Mouse (Mus musculus): ENCODE measurements around the gene Armc10. TPM values are rescaled to one million over a fixed set of nuclear protein-coding genes. Genes with fewer than 3 reads are reported as not detected.
A peak's percentile ranks its signal among the peaks of the same experiment; 100 is the strongest.
"Not testable (repeated sequence)": the region's sequence is repeated elsewhere in the genome, so short reads cannot be mapped to it uniquely, and the experiment has no call there.

The Armc10 gene
- 15.0 and 15.6 TPM in 2 replicates for polyA plus RNA-seq (2015; fragmentation: Nextera tagmentation; extraction: Ambion mirVana)

DNA sequence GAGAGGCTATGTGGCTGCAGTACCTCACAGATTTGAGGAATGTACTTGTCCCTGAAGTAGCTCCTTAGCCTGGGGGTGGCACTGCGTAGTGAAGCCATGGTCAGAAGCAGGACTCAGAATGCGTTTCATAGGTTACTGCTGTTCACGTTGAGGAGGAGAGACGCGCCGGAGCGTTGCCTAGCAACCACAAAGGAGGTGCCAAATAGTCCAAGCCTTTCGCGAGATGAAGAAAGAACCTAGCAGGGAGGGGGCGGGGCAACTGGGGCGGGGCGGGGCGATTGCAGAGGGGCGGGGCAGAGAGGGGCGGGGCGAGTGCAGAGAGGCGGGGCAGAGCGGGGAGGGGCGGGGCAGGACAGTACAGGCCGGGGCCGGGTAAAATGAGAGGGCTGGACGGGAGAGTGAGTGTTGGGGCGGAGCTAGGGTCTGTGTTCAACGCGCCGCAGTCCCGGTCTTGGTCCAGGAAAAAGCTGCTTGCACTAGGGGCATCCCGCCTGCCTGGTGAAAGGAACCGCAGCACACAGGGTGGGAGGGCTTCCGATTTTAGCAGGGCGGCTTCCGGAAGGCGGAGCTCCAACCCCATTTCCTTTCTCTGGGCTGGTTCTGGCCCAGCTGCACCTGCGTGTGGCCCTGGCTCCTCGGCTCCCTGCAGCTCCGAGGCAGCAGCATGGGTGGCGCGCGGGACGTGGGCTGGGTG lies at the start of gene Armc10, which contains the start of gene Fbxl13:
Armc10 (plus strand) TSS at position 375 of the 694 bp plus-strand sequence.
Fbxl13 (minus strand) TSS at position 196 of the 694 bp plus-strand sequence.
- peak; percentile 39 for TF ChIP-seq CTCF (IDR thresholded peaks at IDR 0.05; ENCODE audit: low read depth)
- H3K4me2 ChIP-seq (replicated peaks; ENCODE audit: low read depth): peak within 1 kb of the TSS; percentile 83
- no peaks in the 10 kb centered on the region for H3K9me3 ChIP-seq (ENCODE audit: control insufficient read depth)
- peak within 1 kb of the TSS; percentile 80 for H3K4me3 ChIP-seq (ENCODE audit: low read depth, low read length)
- H3K36me3 ChIP-seq (ENCODE audit: control insufficient read depth, insufficient read depth): peaks cover 19% of the 10 kb centered on the region
- no peaks in the 10 kb centered on the region for H3K27me3 ChIP-seq (replicated peaks; ENCODE audit: control insufficient read depth, insufficient read depth, low read length)
- peak within 1 kb of the TSS; percentile 82 for H3K27ac ChIP-seq (ENCODE audit: low read depth, low read length)
- H3K9ac ChIP-seq (ENCODE audit: low read depth, low read length): peak within 1 kb of the TSS; percentile 69
- WGBS: under 1% methylated on average over 39 of the region's 40 CpGs
- no peaks in the 10 kb centered on the region for H3K4me1 ChIP-seq (replicated peaks; ENCODE audit: control insufficient read depth, insufficient read depth, low read length)
- peak; percentile 98 for ATAC-seq

DNA sequence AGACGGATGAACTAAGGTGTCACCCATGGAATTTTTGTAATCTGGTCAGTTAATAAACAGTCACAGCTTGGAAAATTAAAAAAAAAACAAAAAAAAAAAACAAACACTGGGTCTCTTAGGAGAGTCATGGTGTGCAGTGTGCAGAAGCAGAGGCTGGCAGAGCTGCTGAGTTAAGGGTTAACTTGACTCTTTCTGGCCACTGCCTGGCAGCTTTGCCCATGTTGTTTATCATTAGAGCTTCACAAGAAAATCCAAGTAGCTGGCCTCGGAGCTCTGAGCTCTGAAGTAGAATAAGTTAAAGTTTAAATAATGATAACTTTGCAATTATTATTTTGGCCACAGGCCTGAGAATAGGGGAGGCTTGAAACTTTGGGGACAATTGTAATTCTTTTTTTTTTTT lies 46.1 kb upstream of the Armc10 start:
- not testable (repeated sequence) for H3K4me2 ChIP-seq (replicated peaks; ENCODE audit: low read depth); ATAC-seq
- 64% methylated on average over 2 of the region's 2 CpGs for WGBS

DNA sequence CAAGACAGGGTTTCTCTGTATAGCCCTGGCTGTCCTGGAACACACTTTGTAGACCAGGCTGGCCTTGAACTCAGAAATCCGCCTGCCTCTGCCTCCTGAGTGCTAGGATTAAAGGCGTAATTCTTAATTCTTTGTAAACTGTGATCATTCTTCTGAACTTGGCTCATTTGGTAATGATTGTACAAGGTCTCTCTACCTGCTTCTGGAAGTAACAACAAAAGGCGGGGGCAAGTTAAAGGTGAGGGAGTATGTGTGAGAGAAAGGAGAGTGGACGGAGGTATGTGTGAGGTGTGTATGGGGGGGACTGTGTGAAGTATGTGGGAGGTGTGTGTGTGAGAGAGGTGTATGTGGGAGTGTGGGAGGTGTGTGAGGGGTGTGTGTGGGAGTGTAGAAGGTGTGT lies 45.7 kb upstream of the Armc10 start:
- 94% methylated on average over 4 of the region's 4 CpGs for WGBS
- H3K4me1 ChIP-seq (replicated peaks; ENCODE audit: control insufficient read depth, insufficient read depth, low read length): no peaks in the 10 kb centered on the region
- H3K27me3 ChIP-seq (replicated peaks; ENCODE audit: control insufficient read depth, insufficient read depth, low read length): no peaks in the 10 kb centered on the region
- H3K9ac ChIP-seq (ENCODE audit: low read depth, low read length): no peak overlapping the region
- no peaks in the 10 kb centered on the region for H3K9me3 ChIP-seq (ENCODE audit: control insufficient read depth)
- H3K36me3 ChIP-seq (ENCODE audit: control insufficient read depth, insufficient read depth): no peaks in the 10 kb centered on the region
- H3K27ac ChIP-seq (ENCODE audit: low read depth, low read length): no peak overlapping the region
- no peak for TF ChIP-seq CTCF (IDR thresholded peaks at IDR 0.05; ENCODE audit: low read depth)
- ATAC-seq: no peak
- no peak overlapping the region for H3K4me3 ChIP-seq (ENCODE audit: low read depth, low read length)
- no peak overlapping the region for H3K4me2 ChIP-seq (replicated peaks; ENCODE audit: low read depth)

More for the DNA sequence above, 46.1 kb upstream of the Armc10 start:
- not testable (repeated sequence) for H3K36me3 ChIP-seq (ENCODE audit: control insufficient read depth, insufficient read depth); H3K9me3 ChIP-seq (ENCODE audit: control insufficient read depth); H3K4me1 ChIP-seq (replicated peaks; ENCODE audit: control insufficient read depth, insufficient read depth, low read length); H3K4me3 ChIP-seq (ENCODE audit: low read depth, low read length); H3K9ac ChIP-seq (ENCODE audit: low read depth, low read length); H3K27ac ChIP-seq (ENCODE audit: low read depth, low read length); H3K27me3 ChIP-seq (replicated peaks; ENCODE audit: control insufficient read depth, insufficient read depth, low read length)

DNA sequence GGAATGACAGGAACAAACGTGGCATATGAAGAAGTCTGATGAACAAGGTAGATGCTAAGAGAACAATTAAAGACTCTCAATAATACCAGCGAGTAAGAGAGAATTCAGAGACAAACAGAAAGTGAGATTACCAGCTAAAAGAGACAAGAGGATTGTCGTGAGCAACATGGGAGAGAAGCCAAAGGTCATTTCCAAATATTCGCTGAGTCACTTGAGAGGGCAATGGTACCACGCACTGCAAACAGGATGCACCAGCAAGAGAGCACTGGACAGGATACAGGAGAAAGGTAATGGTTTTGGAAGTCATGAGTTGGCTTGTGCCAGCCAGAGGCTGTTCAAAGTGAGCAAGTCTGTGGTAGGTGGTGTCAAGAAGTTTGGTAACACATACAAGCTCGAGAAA lies 39.7 kb upstream of the Armc10 start:
- Histone ChIP-seq H3K9ac (ENCODE audit: low read depth, low read length) (no peak overlapping the region), H3K4me3 (ENCODE audit: low read depth, low read length) (no peak overlapping the region), H3K9me3 (ENCODE audit: control insufficient read depth) (no peaks in the 10 kb centered on the region), H3K27ac (ENCODE audit: low read depth, low read length) (no peak overlapping the region), H3K36me3 (ENCODE audit: control insufficient read depth, insufficient read depth) (no peaks in the 10 kb centered on the region), H3K27me3 (replicated peaks; ENCODE audit: control insufficient read depth, insufficient read depth, low read length) (no peaks in the 10 kb centered on the region), H3K4me1 (replicated peaks; ENCODE audit: control insufficient read depth, insufficient read depth, low read length) (no peaks in the 10 kb centered on the region), H3K4me2 (replicated peaks; ENCODE audit: low read depth) (no peak overlapping the region)
- no peak for TF ChIP-seq CTCF (IDR thresholded peaks at IDR 0.05; ENCODE audit: low read depth)
- WGBS: 58% methylated on average over 6 of the region's 6 CpGs
- no peak for ATAC-seq

DNA sequence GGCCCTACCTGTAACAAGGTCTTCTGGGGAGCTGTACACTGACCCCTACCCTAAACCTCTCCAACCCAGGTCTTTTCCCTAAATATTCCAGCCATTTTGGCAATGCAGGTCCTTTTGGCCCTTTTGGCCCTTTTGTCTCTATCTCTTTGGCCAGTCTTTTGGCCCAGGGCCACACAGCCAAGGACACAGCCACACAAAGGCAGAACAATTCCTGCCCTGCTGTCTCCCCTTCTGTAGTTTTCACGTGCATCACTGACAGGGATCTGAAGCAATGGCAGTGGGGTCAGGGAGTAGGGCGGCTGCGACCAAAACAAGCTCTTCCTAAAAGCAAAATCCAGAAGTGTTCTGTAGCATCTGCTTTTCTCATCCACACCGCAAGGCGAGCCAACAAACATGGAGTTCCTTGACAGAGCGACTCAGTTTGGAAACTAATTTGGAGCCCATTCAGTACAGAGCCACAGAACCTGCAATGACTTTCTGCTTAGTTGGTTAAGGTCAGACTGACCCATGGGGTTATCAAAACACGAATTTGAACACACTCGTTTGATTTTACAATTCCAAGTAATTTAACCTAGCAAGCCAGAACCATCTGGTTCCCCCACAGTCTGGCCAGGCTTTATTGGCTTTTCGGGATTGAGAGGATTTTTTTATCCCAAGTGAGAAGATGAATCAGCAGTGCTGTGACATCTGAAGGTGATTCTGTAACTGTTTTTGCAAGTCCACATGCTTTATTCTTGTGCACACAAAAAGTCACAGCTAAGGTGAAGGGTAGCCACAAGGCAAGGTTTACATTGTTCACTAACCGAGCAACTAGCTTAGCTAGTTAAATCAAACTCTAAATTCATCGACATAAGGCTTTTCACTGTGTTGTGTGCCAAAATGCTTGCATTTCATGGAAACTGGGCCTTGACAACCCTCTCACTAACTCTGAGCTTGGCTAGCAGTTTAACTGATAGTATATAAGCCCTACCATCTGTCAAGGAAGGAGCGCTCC lies 37.0 kb upstream of the Armc10 start:
- WGBS: 74% methylated on average over 12 of the region's 12 CpGs
- H3K9me3 ChIP-seq (ENCODE audit: control insufficient read depth): no peaks in the 10 kb centered on the region
- no peak overlapping the region for H3K4me3 ChIP-seq (ENCODE audit: low read depth, low read length)
- H3K4me2 ChIP-seq (replicated peaks; ENCODE audit: low read depth): no peak overlapping the region
- H3K27ac ChIP-seq (ENCODE audit: low read depth, low read length): no peak overlapping the region
- no peak for TF ChIP-seq CTCF (IDR thresholded peaks at IDR 0.05; ENCODE audit: low read depth)
- no peaks in the 10 kb centered on the region for H3K36me3 ChIP-seq (ENCODE audit: control insufficient read depth, insufficient read depth)
- no peaks in the 10 kb centered on the region for H3K4me1 ChIP-seq (replicated peaks; ENCODE audit: control insufficient read depth, insufficient read depth, low read length)
- no peak for ATAC-seq
- no peak overlapping the region for H3K9ac ChIP-seq (ENCODE audit: low read depth, low read length)
- H3K27me3 ChIP-seq (replicated peaks; ENCODE audit: control insufficient read depth, insufficient read depth, low read length): no peaks in the 10 kb centered on the region

DNA sequence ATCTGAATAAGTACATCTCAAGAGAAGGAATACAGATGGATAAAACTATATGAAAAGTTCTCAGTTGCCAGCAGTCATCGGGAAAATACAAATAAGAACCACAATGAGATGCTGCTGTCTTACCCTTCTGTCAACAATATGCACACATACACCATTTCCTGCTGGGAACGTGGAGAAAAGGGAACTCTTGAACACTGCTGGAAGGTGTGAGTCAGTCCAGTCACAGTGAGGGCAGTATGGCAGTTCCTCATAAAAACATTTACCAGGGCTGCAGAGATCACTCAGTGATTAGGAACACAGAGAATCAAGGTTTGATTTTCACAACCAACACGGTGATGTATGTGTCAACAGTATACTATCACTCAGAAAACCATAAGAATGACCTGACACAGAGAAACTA lies 34.6 kb upstream of the Armc10 start:
- 56% methylated on average over 3 of the region's 3 CpGs for WGBS
- TF ChIP-seq CTCF (IDR thresholded peaks at IDR 0.05; ENCODE audit: low read depth): no peak
- ATAC-seq: no peak

DNA sequence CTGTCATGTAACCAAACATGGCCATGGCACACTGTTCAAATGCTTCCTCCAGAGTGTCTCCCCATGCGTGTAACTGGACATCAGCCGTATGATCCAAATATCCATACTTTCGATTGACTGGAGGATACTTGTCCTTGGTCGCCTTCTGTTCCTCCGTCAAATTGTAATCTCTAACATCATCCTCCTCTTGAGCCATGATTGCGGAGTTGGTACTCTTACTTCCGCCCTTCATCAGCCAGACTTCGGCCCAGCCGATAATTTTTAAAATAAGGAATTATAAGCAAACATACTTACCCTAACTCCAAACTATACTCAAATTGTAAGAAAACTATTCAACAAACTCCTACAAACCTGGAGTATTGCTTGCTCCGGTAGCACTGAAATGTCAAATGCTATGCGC lies 31.3 kb upstream of the Armc10 start:
- not testable (repeated sequence) for H3K4me2 ChIP-seq (replicated peaks; ENCODE audit: low read depth); H3K27ac ChIP-seq (ENCODE audit: low read depth, low read length); H3K4me3 ChIP-seq (ENCODE audit: low read depth, low read length); H3K9me3 ChIP-seq (ENCODE audit: control insufficient read depth); H3K4me1 ChIP-seq (replicated peaks; ENCODE audit: control insufficient read depth, insufficient read depth, low read length); ATAC-seq; H3K27me3 ChIP-seq (replicated peaks; ENCODE audit: control insufficient read depth, insufficient read depth, low read length); H3K36me3 ChIP-seq (ENCODE audit: control insufficient read depth, insufficient read depth); H3K9ac ChIP-seq (ENCODE audit: low read depth, low read length)
- WGBS: 95% methylated on average over 11 of the region's 11 CpGs

More for the DNA sequence above, 34.6 kb upstream of the Armc10 start:
- Histone ChIP-seq H3K27ac (ENCODE audit: low read depth, low read length) (no peak overlapping the region), H3K4me3 (ENCODE audit: low read depth, low read length) (no peak overlapping the region), H3K4me2 (replicated peaks; ENCODE audit: low read depth) (no peak overlapping the region), H3K9me3 (ENCODE audit: control insufficient read depth) (no peaks in the 10 kb centered on the region), H3K9ac (ENCODE audit: low read depth, low read length) (no peak overlapping the region), H3K4me1 (replicated peaks; ENCODE audit: control insufficient read depth, insufficient read depth, low read length) (no peaks in the 10 kb centered on the region), H3K36me3 (ENCODE audit: control insufficient read depth, insufficient read depth) (no peaks in the 10 kb centered on the region), H3K27me3 (replicated peaks; ENCODE audit: control insufficient read depth, insufficient read depth, low read length) (no peaks in the 10 kb centered on the region)
